Mouse (Mus musculus) spleen, postnatal 4 days (tissue): ENCODE measurements at regions not wholly inside any gene's neighbourhood (a gene's known extent, or its start where the extent isn't known, plus 50 kb on each side); places are given as distances from the start of the nearest gene placed in this dataset.
A peak's percentile ranks its signal among the peaks of the same experiment; 100 is the strongest.
"Not testable (repeated sequence)": the region's sequence is repeated elsewhere in the genome, so short reads cannot be mapped to it uniquely, and the experiment has no call there.

Source experiments
- DNase-seq, 2 experiments: peaks; one replicate each; pipeline ENCODE4 v3.0.0; 2022; ENCODE audit warnings: low spot score in 2 of 2

- DNase-seq, result no peak
These were observed 203.4 kb upstream of the Tbl1x start for GRCm38 (mm10) chrX:77307374-77307773.

DNA sequence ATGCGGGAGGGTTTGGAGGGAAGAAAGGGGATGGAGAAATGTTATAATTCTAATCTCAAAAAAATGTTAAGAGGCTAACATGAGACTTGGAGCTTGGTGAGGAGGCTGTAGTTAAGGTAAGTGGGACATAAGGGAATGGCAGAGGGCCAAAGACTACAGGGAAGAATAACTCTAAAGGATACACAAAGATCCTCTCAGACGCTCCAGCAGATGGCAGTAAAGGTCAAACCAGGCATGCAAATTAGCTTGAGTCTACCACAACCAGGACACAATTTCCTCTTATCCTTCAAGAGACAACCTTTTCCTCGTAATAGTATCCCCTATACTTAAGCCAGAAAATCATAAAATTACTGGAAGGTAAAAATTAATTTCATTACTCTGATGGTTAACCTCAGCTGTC, 196.4 kb upstream of the Tbl1x start:
- no peak for DNase-seq

DNA sequence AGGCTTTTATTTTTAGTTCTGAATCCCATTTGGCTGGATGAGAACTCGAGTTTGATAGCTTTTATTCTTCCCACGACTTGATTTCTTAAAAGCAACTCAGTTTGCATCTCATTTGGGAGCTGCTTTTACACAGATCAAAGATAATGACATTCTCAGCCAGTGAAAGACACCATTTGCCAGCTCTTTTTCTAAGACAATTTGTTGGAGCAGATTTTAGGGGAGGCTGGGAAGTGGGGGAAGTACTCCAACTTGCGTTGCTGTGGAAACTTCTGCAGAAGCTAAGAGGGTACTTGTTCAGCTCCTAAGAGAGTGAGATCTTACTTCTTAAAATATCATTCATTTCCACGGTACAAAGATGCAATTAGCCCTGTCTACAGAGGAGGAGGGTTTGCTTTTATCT, 187.2 kb upstream of the Tbl1x start:
- no peak for DNase-seq

DNA sequence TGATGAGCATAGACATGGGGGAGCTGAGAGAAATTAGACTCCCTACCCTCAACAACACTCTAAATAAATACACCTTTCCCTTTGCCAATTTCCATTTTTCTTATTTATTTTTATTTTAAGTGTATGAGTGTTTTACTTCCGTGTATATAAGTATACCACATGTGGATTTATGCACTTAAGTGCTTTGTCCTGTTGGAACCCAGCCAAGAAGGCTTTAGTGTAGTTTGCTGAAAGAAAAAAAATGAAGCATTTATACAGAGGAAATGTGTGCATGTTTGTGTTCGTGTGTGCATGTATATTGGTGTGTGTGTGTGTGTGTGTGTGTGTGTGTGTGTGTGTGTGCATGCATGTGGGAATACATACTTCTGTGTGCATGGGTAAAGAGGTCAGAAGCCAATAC, 157.6 kb upstream of the Tbl1x start:
- no peak for DNase-seq

- DNase-seq, result no peak
These were observed 150.3 kb upstream of the Tbl1x start for GRCm38 (mm10) chrX:77360551-77360950.

- no peak for DNase-seq
These were observed 149.7 kb upstream of the Tbl1x start for GRCm38 (mm10) chrX:77361106-77361505.

- DNase-seq, result no peak
These were observed 147.2 kb upstream of the Tbl1x start for GRCm38 (mm10) chrX:77363657-77364056.

DNA sequence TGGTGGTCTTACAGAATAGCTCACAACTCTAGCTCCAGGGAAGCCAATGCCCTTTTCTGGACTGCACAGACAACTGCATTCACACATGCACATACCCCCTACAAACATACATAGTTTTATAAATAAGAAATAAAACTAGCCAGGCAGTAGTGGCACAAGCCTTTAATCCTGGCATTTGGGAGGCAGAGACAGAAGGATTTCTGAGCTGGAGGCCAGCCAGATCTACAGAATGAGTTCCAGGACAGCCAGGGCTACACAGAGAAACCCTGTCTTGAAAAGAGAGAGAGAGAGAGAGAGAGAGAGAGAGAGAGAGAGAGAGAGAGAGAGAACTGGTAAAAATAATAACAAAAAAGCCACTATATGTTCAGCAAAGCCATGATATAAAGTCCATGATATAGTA, 143.5 kb upstream of the Tbl1x start:
- DNase-seq, result no peak

DNA sequence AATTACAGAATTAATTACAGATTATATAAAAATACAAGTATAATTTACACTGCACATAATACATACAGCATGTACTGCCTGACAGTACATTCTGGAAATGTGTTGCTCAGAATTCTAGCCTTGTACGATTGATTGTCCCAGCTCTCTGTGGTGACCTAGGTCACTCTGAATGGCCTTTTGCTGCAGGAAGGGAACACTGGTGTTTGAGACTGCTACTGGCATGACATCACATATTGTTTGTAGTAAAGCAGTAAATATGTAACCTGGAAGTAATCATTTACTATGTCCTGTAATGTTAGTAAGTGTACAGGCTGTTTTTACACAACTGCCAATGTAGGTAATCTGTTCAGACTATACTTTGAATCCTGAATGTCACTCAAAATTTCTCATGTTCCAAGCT, 123.5 kb upstream of the Tbl1x start:
- no peak for DNase-seq

DNA sequence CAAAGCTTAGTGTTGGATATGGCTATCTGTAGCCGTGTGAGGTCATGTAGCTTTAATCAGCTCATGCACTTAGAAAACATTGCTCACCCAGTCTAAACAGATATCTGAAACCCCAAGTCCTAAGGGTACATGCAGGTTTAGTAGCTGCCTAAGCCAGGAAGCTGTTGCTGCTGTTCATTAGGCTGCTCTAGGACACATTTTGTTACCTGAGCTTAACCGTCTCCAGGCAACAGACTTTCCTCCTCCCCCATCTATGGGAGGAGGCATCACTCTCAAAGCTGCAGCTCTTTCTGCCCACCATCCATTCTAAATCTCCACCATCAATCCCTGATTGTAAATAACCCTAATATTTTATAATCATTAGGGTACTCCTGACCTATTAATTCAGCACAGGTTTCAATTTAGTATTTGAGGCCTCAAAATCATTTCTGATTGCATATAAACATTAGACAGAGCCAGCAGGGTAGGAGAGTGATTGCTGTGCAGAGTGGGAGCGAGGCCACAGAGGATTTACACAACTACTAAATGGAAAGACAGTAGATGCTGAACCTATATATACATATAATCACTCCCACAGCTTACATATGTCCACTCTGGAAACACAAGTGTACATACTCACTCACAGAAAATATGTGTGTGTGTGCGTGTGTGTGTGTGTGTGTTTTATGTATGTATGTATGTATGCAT, 118.9 kb upstream of the Tbl1x start:
- no peak for DNase-seq

DNA sequence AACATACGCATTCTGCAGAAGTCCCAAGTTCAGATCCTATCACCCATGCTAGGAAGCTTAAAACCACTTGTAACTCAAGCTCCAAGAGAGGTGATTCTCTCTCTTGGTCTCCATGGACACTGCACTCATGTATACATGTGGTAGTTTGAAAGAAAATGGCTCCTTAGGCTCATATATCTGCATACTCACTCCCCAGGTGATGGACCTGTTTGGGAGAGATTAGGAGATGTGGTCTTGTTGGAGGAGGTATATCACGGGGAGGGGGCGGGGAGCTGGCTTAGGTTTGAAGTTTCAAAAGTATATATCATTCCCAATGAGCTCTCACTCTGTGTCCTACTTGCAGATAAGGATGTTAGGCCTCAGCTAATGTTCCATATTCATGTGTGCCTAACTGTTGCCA, 103.9 kb upstream of the Tbl1x start:
- DNase-seq, result no peak

DNA sequence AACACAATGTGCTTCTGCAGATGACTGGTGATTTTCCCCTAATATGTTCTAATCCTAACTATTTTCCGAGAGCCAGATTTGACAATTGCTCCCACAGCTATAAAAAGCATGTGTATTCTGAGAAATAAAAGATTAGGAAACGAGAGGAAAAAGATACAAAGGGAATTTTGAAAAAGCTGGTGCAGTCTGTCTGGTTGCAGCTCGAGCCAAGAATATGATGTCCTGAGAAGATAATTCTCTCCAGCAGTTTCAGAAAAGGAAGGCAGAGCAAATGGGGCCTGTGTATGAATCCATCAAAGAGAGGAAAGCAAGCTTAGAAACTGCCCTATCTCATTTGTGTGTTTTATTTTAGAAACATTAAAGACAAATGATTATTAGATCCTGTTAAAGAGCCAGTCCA, 102.9 kb upstream of the Tbl1x start:
- no peak for DNase-seq

GRCm38 (mm10) chrX:77409370-77409769, 101.4 kb upstream of the Tbl1x start:
- no peak for DNase-seq

DNA sequence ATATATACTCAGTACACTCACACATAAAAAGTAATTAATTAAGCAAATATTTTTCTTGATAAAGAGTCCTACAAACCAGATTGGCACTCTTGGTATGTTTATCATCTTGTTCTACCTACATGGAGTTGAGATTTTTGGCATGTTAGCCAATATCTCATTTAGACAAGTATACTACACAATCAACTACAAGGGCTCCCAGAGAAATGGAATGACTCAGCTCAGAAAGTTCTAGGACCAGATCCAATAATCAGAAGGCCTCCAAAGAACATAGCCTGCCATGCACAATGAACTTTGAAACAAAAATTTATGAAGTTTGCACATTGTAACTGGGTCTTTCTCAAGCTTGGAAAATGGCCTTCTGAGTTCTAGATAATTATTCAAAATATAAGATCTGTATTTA, 100.0 kb upstream of the Tbl1x start:
- DNase-seq, result no peak

DNA sequence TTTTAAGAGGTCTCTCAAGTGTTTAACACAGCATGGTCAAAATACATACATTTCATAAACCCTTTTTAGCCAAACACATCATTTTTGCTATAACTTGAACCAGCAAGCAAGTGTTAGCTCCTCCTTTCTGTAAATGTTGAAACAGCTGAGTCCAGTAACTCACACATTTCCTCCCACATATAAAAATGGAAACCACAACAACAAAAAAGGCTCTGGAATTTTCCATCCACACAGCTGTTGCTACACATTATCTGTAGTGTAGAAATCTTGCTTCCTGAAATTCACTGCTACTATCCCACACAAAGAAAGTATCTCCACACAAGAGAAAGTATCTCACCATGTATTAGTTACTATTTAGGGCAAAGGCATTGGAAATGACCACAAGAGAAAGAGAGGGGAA, 96.7 kb upstream of the Tbl1x start:
- DNase-seq, result no peak

GRCm38 (mm10) chrX:77417766-77418165, 93.0 kb upstream of the Tbl1x start:
- no peak for DNase-seq

- DNase-seq, result no peak
These were observed 88.6 kb upstream of the Tbl1x start for GRCm38 (mm10) chrX:77422206-77422605.

DNA sequence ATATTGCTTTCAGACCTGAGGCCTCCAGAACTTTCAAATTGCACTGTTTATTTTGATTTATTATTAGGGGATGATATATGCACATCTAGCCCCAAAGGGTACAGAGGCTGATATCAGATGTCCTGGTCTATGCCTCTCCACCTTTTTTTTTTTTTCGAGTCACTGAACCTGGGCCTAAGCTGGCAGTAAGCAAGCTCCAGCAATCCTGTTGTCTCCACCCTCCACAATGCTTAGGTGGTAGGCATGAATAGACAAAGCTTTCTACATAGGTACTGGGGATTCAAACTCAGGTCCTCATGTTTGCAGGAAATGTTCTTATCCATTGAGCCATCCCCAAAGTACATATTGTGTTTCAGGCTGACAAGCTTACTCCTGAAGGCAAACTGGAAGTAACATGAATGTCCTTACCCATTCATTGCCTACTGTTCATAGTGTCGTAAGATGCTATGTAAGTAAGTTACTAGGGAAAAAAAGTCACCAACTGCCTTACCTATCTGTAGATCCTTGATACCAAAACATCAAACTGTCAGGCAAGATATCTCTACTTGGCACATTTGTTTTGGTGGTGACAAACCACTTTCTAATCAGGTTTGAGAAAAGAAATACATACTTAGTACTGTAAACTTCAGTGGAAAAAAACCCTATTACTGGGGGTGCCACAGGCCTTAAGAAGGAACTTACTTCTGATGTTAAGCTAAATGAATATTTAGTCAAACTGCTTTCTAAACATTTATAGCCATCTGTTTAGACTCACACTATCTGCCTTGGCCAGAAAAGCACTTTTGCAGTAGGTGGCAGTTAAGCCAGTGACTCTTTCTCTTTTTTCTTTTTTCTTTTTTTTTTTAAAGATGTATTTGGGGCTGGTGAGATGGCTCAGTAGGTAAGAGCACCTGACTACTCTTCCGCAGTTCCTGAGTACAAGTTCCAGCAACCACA, 85.8 kb upstream of the Tbl1x start:
- no peak for DNase-seq

- DNase-seq, result not testable (repeated sequence)
These were observed 85.1 kb upstream of the Tbl1x start for GRCm38 (mm10) chrX:77425728-77426102.

GRCm38 (mm10) chrX:77426836-77427235, 84.0 kb upstream of the Tbl1x start:
- DNase-seq, result not testable (repeated sequence)

DNA sequence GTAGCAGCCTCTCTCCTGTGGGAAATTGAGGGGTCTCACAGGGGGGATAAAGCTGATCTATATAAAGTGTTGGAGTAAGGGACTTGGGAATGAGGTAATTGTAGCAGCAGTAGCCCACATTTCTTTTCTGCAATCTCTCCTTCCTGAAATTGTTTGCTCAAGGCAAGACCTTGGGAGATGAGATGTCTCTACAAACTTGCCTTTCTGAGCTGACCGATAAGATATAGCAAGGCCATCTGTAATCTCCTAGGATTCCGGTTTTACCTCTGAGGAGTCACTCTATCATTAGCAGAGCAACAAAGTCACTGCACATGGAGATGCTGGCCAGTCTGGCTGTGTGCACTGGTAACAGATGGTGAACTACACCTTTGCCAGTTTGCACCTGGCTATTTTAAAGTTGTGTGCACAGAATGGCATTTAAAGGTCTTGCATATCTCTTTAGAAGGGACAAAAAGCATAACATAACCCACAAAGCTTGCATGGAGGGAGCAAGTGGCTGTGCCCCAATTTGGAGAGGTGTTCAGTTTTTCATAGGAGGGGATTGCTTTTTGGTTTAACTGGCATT, 78.7 kb upstream of the Tbl1x start:
- DNase-seq, result no peak

DNA sequence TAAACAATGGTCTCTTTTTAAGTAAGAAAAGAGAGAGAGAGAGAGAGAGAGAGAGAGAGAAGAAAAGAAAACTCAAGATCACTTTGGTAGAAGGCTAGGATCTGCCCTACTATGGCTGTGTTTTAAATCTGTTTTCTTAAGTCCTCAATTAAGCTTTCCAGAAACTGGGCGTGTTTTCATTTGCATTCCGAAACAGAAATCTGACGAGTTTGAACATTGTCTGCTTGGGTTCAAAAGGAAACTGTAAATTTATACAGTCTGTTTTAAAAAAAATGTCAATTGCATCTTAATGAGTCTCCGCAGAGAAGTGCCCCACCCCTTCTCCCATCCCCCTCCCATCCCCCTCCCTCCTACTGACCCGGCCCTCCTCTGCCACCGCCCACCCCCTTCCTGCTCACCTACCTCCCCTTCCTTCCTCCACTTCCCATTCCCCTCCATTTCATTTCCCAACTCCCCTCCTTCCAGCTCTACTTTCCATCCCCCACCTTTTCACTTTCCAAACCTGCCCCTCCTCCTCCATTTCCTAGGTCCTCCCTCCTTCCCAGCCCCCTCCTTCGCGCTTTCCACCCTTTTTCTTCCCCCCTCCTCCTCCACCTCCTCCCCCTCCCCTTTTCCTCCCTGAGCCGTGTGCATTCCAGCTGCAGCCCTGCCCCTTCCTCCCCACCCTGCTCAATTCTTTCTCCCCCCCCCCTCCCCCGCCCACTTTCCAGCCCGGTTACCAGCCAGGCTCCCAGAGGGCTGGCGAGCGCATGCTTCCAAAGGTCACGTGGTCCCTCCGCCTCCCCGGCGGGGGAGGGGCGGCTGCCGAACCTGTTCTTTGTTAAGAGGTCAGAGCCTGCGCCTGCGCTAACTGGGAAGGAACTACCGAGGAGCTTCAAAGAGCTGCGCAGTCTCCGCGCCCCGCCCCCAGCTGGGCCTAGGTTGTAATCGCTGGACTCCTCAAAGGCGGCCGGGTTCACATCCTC, 77.7 kb upstream of the Tbl1x start:
- peak; percentile 83 to 88 for DNase-seq
